Mouse (Mus musculus): Measurements from ENCODE around the gene Phc2. TPM values are rescaled to one million over a fixed set of nuclear protein-coding genes. Genes with fewer than 3 reads are reported as not detected.

The Phc2 gene
- polyA plus RNA-seq, 1 experiment = 205 TPM

DNA sequence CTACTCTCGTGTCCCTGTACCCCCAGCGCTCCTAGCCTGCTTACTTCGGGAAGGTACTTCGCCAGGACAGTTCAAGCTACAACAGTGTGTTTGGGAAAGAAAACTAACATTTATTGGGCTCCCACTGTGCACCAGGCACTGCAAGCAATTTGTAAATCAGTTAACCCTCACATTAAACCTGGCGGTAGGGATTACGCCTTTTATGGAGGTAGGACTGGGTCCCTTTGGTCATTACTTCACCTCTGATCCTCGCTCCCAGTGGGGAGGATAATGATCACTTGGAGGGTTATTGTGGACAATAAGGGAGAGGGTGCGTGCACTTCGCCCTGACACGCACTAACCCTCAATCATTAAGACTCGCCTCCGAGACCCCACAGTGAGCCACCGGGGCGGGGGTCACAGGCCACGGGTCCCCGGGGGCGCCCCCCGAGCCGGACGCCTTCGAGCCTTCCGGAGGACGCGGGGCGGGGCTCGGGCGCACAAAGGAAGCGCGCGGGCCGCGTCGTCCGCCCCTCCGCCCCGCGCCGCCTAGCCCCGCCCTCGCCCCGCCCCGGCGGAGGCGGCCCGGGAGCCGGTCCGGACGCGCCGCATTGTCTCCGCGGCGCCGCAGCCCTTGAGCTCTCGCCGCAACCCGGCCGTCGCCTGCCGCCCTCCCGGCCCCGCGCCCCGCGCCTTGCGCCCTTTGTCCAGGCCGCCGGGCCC lies 72.7 kb downstream of the Phc2 start:
- Histone ChIP-seq H3K4me3 (ENCODE audit: insufficient read depth, poor library complexity, severe bottlenecking) (peak overlapping the region; percentile 75), H3K79me2 (ENCODE audit: control insufficient read depth, insufficient read depth) (peaks cover 47% of the 10 kb centered on the region), H3K27me3 (ENCODE audit: control insufficient read depth, insufficient read depth, insufficient read length) (no peaks in the 10 kb centered on the region), H3K36me3 (ENCODE audit: control insufficient read depth, insufficient read depth) (peaks cover 13% of the 10 kb centered on the region), H3ac (ENCODE audit: control insufficient read depth, insufficient read length, low read depth) (peak overlapping the region; percentile 97), H3K79me3 (ENCODE audit: low read depth) (peaks cover 45% of the 10 kb centered on the region)
- TF ChIP-seq CTCF (IDR thresholded peaks at IDR 0.05; ENCODE audit: control insufficient read depth, insufficient read depth, insufficient read length) = no peak
- TF ChIP-seq USF1 (IDR thresholded peaks at IDR 0.05; ENCODE audit: low read depth) = no peak
- TF ChIP-seq FOSL1 (IDR thresholded peaks at IDR 0.05; ENCODE audit: insufficient read depth, low read length, poor library complexity, severe bottlenecking) = no peak
- no peak for TF ChIP-seq MAX (IDR thresholded peaks at IDR 0.05)
- no peak for TF ChIP-seq MYOD1 (IDR thresholded peaks at IDR 0.05; ENCODE audit: control insufficient read depth, insufficient read length, low read depth)
- no peak for TF ChIP-seq MYOG (IDR thresholded peaks at IDR 0.05; ENCODE audit: control insufficient read depth, extremely low read depth, insufficient read length)
- no peak for TF ChIP-seq CEBPB (IDR thresholded peaks at IDR 0.05; ENCODE audit: low read depth)

DNA sequence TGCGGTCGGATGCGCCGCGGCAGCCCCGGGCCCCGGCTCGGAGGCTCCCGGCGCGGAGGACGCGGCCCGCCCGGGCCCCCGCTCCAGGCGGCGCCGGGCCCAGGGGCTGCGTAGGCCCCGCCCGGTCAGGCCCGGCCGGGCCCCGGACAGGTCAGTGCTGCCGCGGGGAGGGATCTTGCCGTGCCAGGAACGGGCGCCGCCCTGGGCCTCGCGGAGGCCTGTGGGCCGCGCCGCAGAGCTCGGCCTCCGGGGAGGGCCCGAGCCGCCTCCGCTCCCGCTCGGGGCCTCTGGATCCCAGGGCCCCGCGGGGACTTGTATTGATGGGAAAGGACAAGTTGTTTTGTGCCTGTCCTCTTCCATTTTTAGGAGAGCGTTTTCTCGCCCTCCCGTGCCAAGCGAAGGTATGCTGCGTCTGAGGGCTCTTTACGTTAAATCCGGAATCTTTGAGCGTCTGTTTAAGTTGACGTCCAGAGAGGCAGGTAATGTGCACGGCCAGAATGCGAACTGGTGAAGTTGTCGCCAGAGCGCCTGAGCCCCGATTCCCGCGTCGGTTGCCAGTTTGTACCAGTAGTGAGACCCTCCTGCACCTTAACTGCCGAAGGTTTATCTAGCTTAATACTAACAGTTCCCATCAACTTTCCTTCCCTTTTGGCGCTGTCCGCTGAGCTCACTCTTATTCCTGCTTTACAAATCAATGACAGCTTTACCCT lies 73.4 kb downstream of the Phc2 start:
- peak overlapping the region; percentile 97 for H3ac ChIP-seq (ENCODE audit: control insufficient read depth, insufficient read length, low read depth)
- H3K4me3 ChIP-seq (ENCODE audit: insufficient read depth, poor library complexity, severe bottlenecking) = peak overlapping the region; percentile 75
- peaks cover 51% of the 10 kb centered on the region for H3K79me3 ChIP-seq (ENCODE audit: low read depth)
- peaks cover 54% of the 10 kb centered on the region for H3K79me2 ChIP-seq (ENCODE audit: control insufficient read depth, insufficient read depth)
- no peaks in the 10 kb centered on the region for H3K27me3 ChIP-seq (ENCODE audit: control insufficient read depth, insufficient read depth, insufficient read length)
- peaks cover 16% of the 10 kb centered on the region for H3K36me3 ChIP-seq (ENCODE audit: control insufficient read depth, insufficient read depth)
- no peak for TF ChIP-seq USF1 (IDR thresholded peaks at IDR 0.05; ENCODE audit: low read depth)
- TF ChIP-seq MAX (IDR thresholded peaks at IDR 0.05) = no peak
- no peak for TF ChIP-seq CTCF (IDR thresholded peaks at IDR 0.05; ENCODE audit: control insufficient read depth, insufficient read depth, insufficient read length)
- no peak for TF ChIP-seq FOSL1 (IDR thresholded peaks at IDR 0.05; ENCODE audit: insufficient read depth, low read length, poor library complexity, severe bottlenecking)

DNA sequence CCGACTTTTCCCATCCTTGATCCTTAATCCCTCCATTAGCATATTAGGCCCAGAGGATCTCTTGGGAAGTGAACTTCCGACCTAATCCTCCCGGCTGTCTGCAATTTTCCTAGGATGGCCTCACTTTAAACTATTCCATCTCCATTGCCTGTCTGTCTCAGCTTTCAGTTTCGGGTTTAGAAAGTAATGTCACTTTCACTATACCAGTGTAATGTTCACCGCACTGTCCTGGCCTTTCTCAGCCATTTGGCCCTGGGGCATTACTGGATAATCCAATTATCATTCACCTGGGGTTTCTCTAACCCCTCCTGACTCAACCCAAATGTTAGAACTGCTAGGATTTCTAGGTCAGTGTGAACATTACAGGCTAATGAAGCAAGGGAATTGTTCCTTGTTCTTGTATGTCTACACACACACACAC lies 73.9 kb downstream of the Phc2 start:
- peak overlapping the region; percentile 75 for H3K4me3 ChIP-seq (ENCODE audit: insufficient read depth, poor library complexity, severe bottlenecking)
- H3K79me3 ChIP-seq (ENCODE audit: low read depth) = peaks cover 57% of the 10 kb centered on the region
- H3K79me2 ChIP-seq (ENCODE audit: control insufficient read depth, insufficient read depth) = peaks cover 60% of the 10 kb centered on the region
- TF ChIP-seq FOSL1 (IDR thresholded peaks at IDR 0.05; ENCODE audit: insufficient read depth, low read length, poor library complexity, severe bottlenecking) (no peak), MAX (IDR thresholded peaks at IDR 0.05) (no peak), CEBPB (IDR thresholded peaks at IDR 0.05; ENCODE audit: low read depth) (no peak), USF1 (IDR thresholded peaks at IDR 0.05; ENCODE audit: low read depth) (no peak), MYOD1 (IDR thresholded peaks at IDR 0.05; ENCODE audit: control insufficient read depth, insufficient read length, low read depth) (no peak), CTCF (IDR thresholded peaks at IDR 0.05; ENCODE audit: control insufficient read depth, insufficient read depth, insufficient read length) (no peak), MYOG (IDR thresholded peaks at IDR 0.05; ENCODE audit: control insufficient read depth, extremely low read depth, insufficient read length) (no peak)
- peaks cover 21% of the 10 kb centered on the region for H3K36me3 ChIP-seq (ENCODE audit: control insufficient read depth, insufficient read depth)
- no peaks in the 10 kb centered on the region for H3K27me3 ChIP-seq (ENCODE audit: control insufficient read depth, insufficient read depth, insufficient read length)
- H3ac ChIP-seq (ENCODE audit: control insufficient read depth, insufficient read length, low read depth) = peak overlapping the region; percentile 97

DNA sequence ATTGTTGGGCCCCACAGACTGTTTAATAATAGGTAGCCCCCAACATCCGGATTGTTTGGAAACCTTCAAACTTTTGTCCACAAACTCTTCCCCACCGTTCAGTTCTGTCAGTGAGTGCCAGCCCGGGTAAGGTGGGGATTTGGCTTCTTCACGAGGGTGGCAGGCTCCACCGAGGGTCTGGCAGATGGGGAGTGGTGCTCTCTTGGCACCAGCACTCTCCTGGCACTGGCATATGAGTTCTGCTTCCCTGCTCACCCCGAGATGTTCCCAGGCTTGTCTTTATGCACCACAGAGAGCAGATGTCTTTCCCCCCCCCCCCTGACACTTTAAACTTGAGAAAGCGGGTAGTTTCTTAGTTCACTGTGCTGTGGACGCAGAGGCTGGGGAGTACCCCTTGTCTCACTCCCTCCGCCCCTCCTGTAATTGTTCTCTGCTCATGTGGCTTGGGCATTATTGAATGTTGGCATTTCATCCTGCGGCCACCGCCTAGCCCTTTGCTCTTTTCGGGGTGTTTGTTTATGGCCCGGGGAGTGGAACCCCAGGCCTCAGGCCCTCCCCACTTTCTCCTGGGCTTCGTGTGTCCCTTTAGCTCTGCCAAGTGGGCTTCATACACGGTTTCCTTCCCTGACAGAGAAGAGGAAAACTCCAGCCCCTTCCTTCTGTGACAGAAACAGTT lies 74.7 kb downstream of the Phc2 start:
- Histone ChIP-seq H3K36me3 (ENCODE audit: control insufficient read depth, insufficient read depth) (peaks cover 28% of the 10 kb centered on the region), H3K79me2 (ENCODE audit: control insufficient read depth, insufficient read depth) (peaks cover 67% of the 10 kb centered on the region), H3K27me3 (ENCODE audit: control insufficient read depth, insufficient read depth, insufficient read length) (no peaks in the 10 kb centered on the region), H3K79me3 (ENCODE audit: low read depth) (peaks cover 64% of the 10 kb centered on the region), H3K4me3 (ENCODE audit: insufficient read depth, poor library complexity, severe bottlenecking) (peak overlapping the region; percentile 75), H3ac (ENCODE audit: control insufficient read depth, insufficient read length, low read depth) (peak overlapping the region; percentile 97)
- TF ChIP-seq MYOG (IDR thresholded peaks at IDR 0.05; ENCODE audit: control insufficient read depth, extremely low read depth, insufficient read length) = no peak
- no peak for TF ChIP-seq CTCF (IDR thresholded peaks at IDR 0.05; ENCODE audit: control insufficient read depth, insufficient read depth, insufficient read length)
- no peak for TF ChIP-seq MAX (IDR thresholded peaks at IDR 0.05)
- no peak for TF ChIP-seq MYOD1 (IDR thresholded peaks at IDR 0.05; ENCODE audit: control insufficient read depth, insufficient read length, low read depth)
- TF ChIP-seq FOSL1 (IDR thresholded peaks at IDR 0.05; ENCODE audit: insufficient read depth, low read length, poor library complexity, severe bottlenecking) = no peak
- TF ChIP-seq USF1 (IDR thresholded peaks at IDR 0.05; ENCODE audit: low read depth) = no peak
- TF ChIP-seq CEBPB (IDR thresholded peaks at IDR 0.05; ENCODE audit: low read depth) = no peak

DNA sequence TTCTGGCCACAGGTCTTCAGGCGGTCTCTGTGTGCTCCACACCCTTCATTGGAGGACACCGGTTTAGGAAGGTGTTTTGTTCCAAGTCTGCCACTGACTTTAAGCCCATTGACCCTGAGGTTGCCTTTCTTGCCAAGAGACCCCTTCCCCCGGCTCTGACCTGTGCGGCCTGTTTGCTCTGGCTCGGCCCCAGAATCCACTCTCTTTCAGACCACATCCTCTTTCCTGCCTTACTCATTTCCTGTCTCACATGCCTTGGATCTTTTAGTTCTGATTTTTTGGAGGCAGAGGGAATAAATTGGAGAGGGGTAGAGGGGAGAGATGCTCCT lies 75.2 kb downstream of the Phc2 start:
- Histone ChIP-seq H3K27me3 (ENCODE audit: control insufficient read depth, insufficient read depth, insufficient read length) (no peaks in the 10 kb centered on the region), H3K79me2 (ENCODE audit: control insufficient read depth, insufficient read depth) (peaks cover 72% of the 10 kb centered on the region), H3K36me3 (ENCODE audit: control insufficient read depth, insufficient read depth) (peaks cover 33% of the 10 kb centered on the region), H3K79me3 (ENCODE audit: low read depth) (peaks cover 69% of the 10 kb centered on the region), H3K4me3 (ENCODE audit: insufficient read depth, poor library complexity, severe bottlenecking) (peak overlapping the region; percentile 75), H3ac (ENCODE audit: control insufficient read depth, insufficient read length, low read depth) (peak overlapping the region; percentile 97)
- TF ChIP-seq CTCF (IDR thresholded peaks at IDR 0.05; ENCODE audit: control insufficient read depth, insufficient read depth, insufficient read length) (no peak), CEBPB (IDR thresholded peaks at IDR 0.05; ENCODE audit: low read depth) (no peak), MYOD1 (IDR thresholded peaks at IDR 0.05; ENCODE audit: control insufficient read depth, insufficient read length, low read depth) (no peak), USF1 (IDR thresholded peaks at IDR 0.05; ENCODE audit: low read depth) (no peak), MYOG (IDR thresholded peaks at IDR 0.05; ENCODE audit: control insufficient read depth, extremely low read depth, insufficient read length) (no peak), MAX (IDR thresholded peaks at IDR 0.05) (no peak), FOSL1 (IDR thresholded peaks at IDR 0.05; ENCODE audit: insufficient read depth, low read length, poor library complexity, severe bottlenecking) (no peak)

Data from C2C12 (cell line).